Mouse (Mus musculus): ENCODE measurements around the gene Bbs12.
A peak's percentile ranks its signal among the peaks of the same experiment; 100 is the strongest.

Gene Bbs12

GRCm38 (mm10) chr3:37312370-37312941 is at the start of gene Bbs12, which contains the start of gene Cetn4:
Gene Bbs12 (plus strand): TSS chr3:37312554.
Gene Cetn4 (minus strand): TSS chr3:37312708.
- DNase-seq: peak; percentile 98 to 99

GRCm38 (mm10) chr3:37268338-37268737 is 44.0 kb upstream of the Bbs12 start:
- peak in 1 of 2 experiments; percentile 29 for DNase-seq

GRCm38 (mm10) chr3:37269926-37270325 is 42.4 kb upstream of the Bbs12 start:
- DNase-seq: peak in 1 of 2 experiments; percentile 10

GRCm38 (mm10) chr3:37271209-37271608 is 41.1 kb upstream of the Bbs12 start:
- DNase-seq: peak; percentile 74 to 79

- no peak for DNase-seq
Observed at GRCm38 (mm10) chr3:37273092-37273491, 39.3 kb upstream of the Bbs12 start.

- no peak for DNase-seq
Observed at GRCm38 (mm10) chr3:37274661-37275060, 37.7 kb upstream of the Bbs12 start.

- no peak for DNase-seq
Observed at GRCm38 (mm10) chr3:37280221-37280620, 32.1 kb upstream of the Bbs12 start.

- DNase-seq: no peak
Observed at GRCm38 (mm10) chr3:37280871-37281270, 31.5 kb upstream of the Bbs12 start.

- no peak for DNase-seq
Observed at GRCm38 (mm10) chr3:37282299-37282922, 29.9 kb upstream of the Bbs12 start.

- DNase-seq: no peak
Observed at GRCm38 (mm10) chr3:37283234-37283633, 29.1 kb upstream of the Bbs12 start.

- no peak for DNase-seq
Observed at GRCm38 (mm10) chr3:37289237-37289636, 23.1 kb upstream of the Bbs12 start.

- no peak for DNase-seq
Observed at GRCm38 (mm10) chr3:37290881-37291541, 21.3 kb upstream of the Bbs12 start.

- no peak for DNase-seq
Observed at GRCm38 (mm10) chr3:37291929-37292328, 20.4 kb upstream of the Bbs12 start.

- no peak for DNase-seq
Observed at GRCm38 (mm10) chr3:37292654-37293053, 19.7 kb upstream of the Bbs12 start.

- no peak for DNase-seq
Observed at GRCm38 (mm10) chr3:37299470-37299869, 12.9 kb upstream of the Bbs12 start.

GRCm38 (mm10) chr3:37302685-37303084 is 9.7 kb upstream of the Bbs12 start:
- DNase-seq: peak; percentile 61 to 62

- DNase-seq: no peak
Observed at GRCm38 (mm10) chr3:37303392-37304139, 8.8 kb upstream of the Bbs12 start.

- no peak for DNase-seq
Observed at GRCm38 (mm10) chr3:37311897-37312369, 421 bp upstream of the Bbs12 start.

GRCm38 (mm10) chr3:37313371-37313770 is 1.0 kb downstream of the Bbs12 start:
- DNase-seq: no peak

- no peak for DNase-seq
Observed at GRCm38 (mm10) chr3:37316233-37316632, 3.9 kb downstream of the Bbs12 start.

- DNase-seq: peak; percentile 16
Observed at GRCm38 (mm10) chr3:37324310-37324709, 12.0 kb downstream of the Bbs12 start.

- DNase-seq: no peak
Observed at GRCm38 (mm10) chr3:37325317-37326112, 13.2 kb downstream of the Bbs12 start.
